Mouse (Mus musculus) stomach, embryonic 16.5 days (tissue): ENCODE measurements around the gene Rit1. TPM values are rescaled to one million over a fixed set of nuclear protein-coding genes. Genes with fewer than 3 reads are reported as not detected.
"Not testable (repeated sequence)": the region's sequence is repeated elsewhere in the genome, so short reads cannot be mapped to it uniquely, and the experiment has no call there.

ENCODE experiments used
- ATAC-seq: fragments of 200-750 bp; cut with Nextera tagmentation; 2 replicates; pipeline ENCODE4 v1.8.0; 2017; ENCODE audit warnings: moderate number of reproducible peaks, moderate TSS enrichment; ENCODE audit not compliant: insufficient read depth, low FRiP score
- H3K27ac ChIP-seq: fragments of 300-500 bp; sonication (generic); 2 replicates; pipeline ENCODE4 v1.5.1; 2014; ENCODE audit warnings: low read length
- H3K27me3 ChIP-seq: fragments of 300-500 bp; sonication (generic); 2 replicates; pipeline ENCODE4 v1.6.1; 2014; ENCODE audit warnings: low read length, control low read depth, mixed read lengths; ENCODE audit not compliant: control insufficient read depth, insufficient read depth
- H3K36me3 ChIP-seq: fragments of 300-500 bp; sonication (generic); 2 replicates; pipeline ENCODE4 v1.6.1; 2014; ENCODE audit warnings: low read length; ENCODE audit not compliant: control insufficient read depth, insufficient read depth
- H3K4me1 ChIP-seq: fragments of 300-500 bp; sonication (generic); 2 replicates; pipeline ENCODE4 v1.6.1; 2014; ENCODE audit warnings: low read length, control low read depth, mixed read lengths; ENCODE audit not compliant: control insufficient read depth, insufficient read depth
- H3K4me2 ChIP-seq: fragments of 300-500 bp; sonication (generic); 2 replicates; pipeline ENCODE4 v1.6.1; 2014; ENCODE audit warnings: low read depth, low read length, mixed read lengths
- H3K4me3 ChIP-seq: fragments of 300-500 bp; sonication (generic); replicated peaks from 2 replicates; pipeline ENCODE4 v1.5.1; 2014; ENCODE audit warnings: mild to moderate bottlenecking, low read length
- H3K9ac ChIP-seq: fragments of 300-500 bp; sonication (generic); 2 replicates; pipeline ENCODE4 v1.6.1; 2014; ENCODE audit warnings: low read length
- H3K9me3 ChIP-seq: fragments of 300-500 bp; sonication (generic); replicated peaks from 2 replicates; pipeline ENCODE4 v1.6.1; 2016; ENCODE audit warnings: low read length, control low read depth; ENCODE audit not compliant: control insufficient read depth
- WGBS: fragments of 180-500 bp; shearing (Covaris S2); extraction: QIAGEN DNeasy Blood & Tissue Kit; methylation state at CpG from one replicate; pipeline ENCODE4 v1.1.7; 2014; 5-methylcytosine and 5-hydroxymethylcytosine counted together
- polyA plus RNA-seq: library from polyadenylated mRNA; unstranded; fragments of >200 nt; fragmentation: Nextera tagmentation; extraction: Ambion mirVana; gene quantifications from 2 replicates; pipeline ENCODE4 v1.2.1, GENCODE M21; 2015

Gene Rit1
- polyA plus RNA-seq, 1 experiment from 2014 or later = 64.4 TPM

GRCm38 (mm10) chr3:88773163-88773562 is 56.5 kb downstream of the Rit1 start:
- not testable (repeated sequence) for H3K4me1 ChIP-seq, H3K27me3 ChIP-seq, H3K4me3 ChIP-seq, H3K27ac ChIP-seq, H3K9ac ChIP-seq, ATAC-seq, H3K9me3 ChIP-seq, H3K4me2 ChIP-seq, H3K36me3 ChIP-seq
- 69% methylated on average over 6 of the region's 6 CpGs for whole genome bisulfite sequencing

DNA sequence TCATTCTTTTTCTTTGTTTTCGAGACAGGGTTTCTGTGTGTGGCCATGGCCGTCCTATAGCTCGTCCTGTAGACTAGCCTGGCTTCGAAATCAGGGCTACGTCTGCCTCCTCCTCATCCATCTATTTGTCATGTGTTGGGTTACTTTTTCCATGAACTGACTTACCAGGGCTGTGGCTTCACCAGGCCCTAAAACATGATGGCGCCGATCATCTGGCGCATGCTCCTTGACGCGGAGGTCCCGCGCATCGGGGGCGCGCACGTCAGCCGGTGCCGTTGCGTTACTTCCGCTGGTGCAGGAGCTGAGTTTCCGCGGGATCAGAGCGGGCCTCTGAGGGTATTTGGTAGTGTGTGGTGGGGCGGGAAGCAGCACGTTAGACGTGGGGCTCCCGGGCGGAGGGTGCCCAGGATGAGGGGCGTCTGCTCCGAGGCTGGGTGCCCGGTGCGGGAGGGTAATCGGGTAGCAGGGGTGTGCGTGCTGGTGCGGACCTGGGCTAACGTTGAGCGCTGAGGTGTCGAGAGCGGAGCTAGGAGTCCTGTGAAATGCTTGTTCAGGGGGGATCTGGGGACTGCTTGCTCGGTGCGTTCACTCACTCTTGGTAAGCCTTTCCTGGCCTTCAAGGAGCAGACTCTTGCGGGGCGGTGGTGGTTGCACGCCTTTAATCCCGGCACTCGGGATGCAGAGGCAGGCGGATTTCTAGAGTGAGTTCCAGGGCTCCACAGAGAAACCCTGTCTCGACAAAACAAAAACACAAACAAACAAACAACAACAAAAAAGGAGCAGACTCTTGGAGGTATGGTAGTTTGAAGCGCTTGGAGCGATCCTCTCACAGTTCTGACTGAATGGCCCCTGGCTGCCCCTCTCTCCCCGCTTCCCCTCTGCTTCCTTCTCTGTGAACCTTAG is 58.6 kb downstream of the Rit1 start, which contains the start of gene Syt11:
Gene Syt11, minus strand, starts transcription at position 226 of the 903 bp plus-strand sequence.
- Histone ChIP-seq H3K4me2 (peak within 1 kb of the TSS; percentile 47), H3K9ac (peak within 1 kb of the TSS; percentile 50; the same call in 1 of the 2 replicates), H3K4me3 (peak within 1 kb of the TSS; percentile 40)
- H3K9me3 ChIP-seq, H3K27me3 ChIP-seq, H3K36me3 ChIP-seq, H3K4me1 ChIP-seq, H3K27ac ChIP-seq: not testable (repeated sequence)
- 4% methylated on average over 25 of the region's 51 CpGs for WGBS
- ATAC-seq = peak; percentile 78; the same call in 1 of the 2 replicates

Other genes with a start within 250 kb of the Rit1 start
- 266 and 298 TPM in 2 replicates for gene Lmna, start 206.9 kb upstream of the Rit1 start, polyA plus RNA-seq
- 9.9 and 11.4 TPM in 2 replicates for gene Mex3a, start 184.4 kb upstream of the Rit1 start, polyA plus RNA-seq
- 144 and 197 TPM in 2 replicates for gene Rab25, start 168.5 kb upstream of the Rit1 start, polyA plus RNA-seq
- gene Lamtor2, start 163.8 kb upstream of the Rit1 start, polyA plus RNA-seq = 188 and 190 TPM in 2 replicates
- gene Ubqln4, start 163.1 kb upstream of the Rit1 start, polyA plus RNA-seq = 33.3 and 34.0 TPM in 2 replicates
- 307 and 360 TPM in 2 replicates for gene Ssr2, start 141.0 kb upstream of the Rit1 start, polyA plus RNA-seq
- gene Arhgef2, start 110.9 kb upstream of the Rit1 start, polyA plus RNA-seq = 75.4 and 81.3 TPM in 2 replicates
- gene Rxfp4, start 63.7 kb upstream of the Rit1 start, polyA plus RNA-seq = not detected in 2 replicates
- gene Khdc4, start 31.0 kb upstream of the Rit1 start, polyA plus RNA-seq = 71.4 and 72.3 TPM in 2 replicates
- 20.3 and 21.7 TPM in 2 replicates for gene Syt11, start 58.3 kb downstream of the Rit1 start, polyA plus RNA-seq
- 9.0 and 9.1 TPM in 2 replicates for gene Gon4l, start 118.4 kb downstream of the Rit1 start, polyA plus RNA-seq
- 35.3 and 37.6 TPM in 2 replicates for gene Msto1, start 197.2 kb downstream of the Rit1 start, polyA plus RNA-seq
- gene Ash1l, start 233.8 kb downstream of the Rit1 start, polyA plus RNA-seq = 16.9 and 19.3 TPM in 2 replicates
- 123 and 132 TPM in 2 replicates for gene Dap3, start 234.3 kb downstream of the Rit1 start, polyA plus RNA-seq